Mouse (Mus musculus): ENCODE data around the gene Ugt2a1.
"Not testable (repeated sequence)": the region's sequence is repeated elsewhere in the genome, so short reads cannot be mapped to it uniquely, and the experiment has no call there.

- TF ChIP-seq CTCF, EP300 (IDR thresholded peaks at IDR 0.05; ENCODE audit: low read depth): not testable (repeated sequence)
These were observed 32.9 kb upstream of the Ugt2a1 start for GRCm38 (mm10) chr5:87523561-87523960.
